Mouse (Mus musculus) forebrain, postnatal 0 days (tissue): ENCODE data around the gene Glud1. TPM values are rescaled to one million over a fixed set of nuclear protein-coding genes. Genes with fewer than 3 reads are reported as not detected.

Experiments
- ATAC-seq: fragments of 200-750 bp; cut with Nextera tagmentation; 2 replicates; pipeline ENCODE4 v1.8.0; 2017; ENCODE audit warnings: mild to moderate bottlenecking, moderate library complexity
- DNase-seq: peaks from one replicate; pipeline ENCODE4 v3.0.0-alpha.2; 2015
- H3K27ac ChIP-seq: fragments of 300-500 bp; sonication (generic); 2 replicates; pipeline ENCODE4 v1.5.1; 2014; ENCODE audit warnings: low read depth, mild to moderate bottlenecking, antibody characterized with exemption, low read length, moderate library complexity, mixed read lengths
- H3K27me3 ChIP-seq: fragments of 300-500 bp; sonication (generic); 2 replicates; pipeline ENCODE4 v1.6.1; 2014; ENCODE audit warnings: mild to moderate bottlenecking, low read length, mixed read lengths; ENCODE audit not compliant: insufficient read depth
- H3K36me3 ChIP-seq: fragments of 300-500 bp; sonication (generic); 2 replicates; pipeline ENCODE4 v1.6.1; 2014; ENCODE audit warnings: mild to moderate bottlenecking, moderate library complexity; ENCODE audit not compliant: insufficient read depth
- H3K4me1 ChIP-seq: fragments of 300-500 bp; sonication (generic); 2 replicates; pipeline ENCODE4 v1.6.1; 2014; ENCODE audit warnings: antibody characterized with exemption; ENCODE audit not compliant: insufficient read depth
- H3K4me2 ChIP-seq: fragments of 300-500 bp; sonication (generic); 2 replicates; pipeline ENCODE4 v1.6.1; 2014; ENCODE audit warnings: low read depth, mild to moderate bottlenecking, moderate library complexity
- H3K4me3 ChIP-seq: fragments of 300-500 bp; sonication (generic); 2 replicates; pipeline ENCODE4 v1.5.1; 2014; ENCODE audit warnings: low read depth, low read length, mixed read lengths
- H3K9ac ChIP-seq: fragments of 300-500 bp; sonication (generic); 2 replicates; pipeline ENCODE4 v1.6.1; 2014; ENCODE audit warnings: mild to moderate bottlenecking
- H3K9me3 ChIP-seq: fragments of 300-500 bp; sonication (generic); 2 replicates; pipeline ENCODE4 v1.6.1; 2016; ENCODE audit warnings: low read length
- CTCF ChIP-seq: sonication (generic); IDR thresholded peaks from 2 replicates; pipeline ENCODE4 v1.5.1; 2016; ENCODE audit warnings: antibody characterized with exemption, control low read depth, low read depth
- WGBS: fragments of 180-500 bp; shearing (Covaris S2); extraction: QIAGEN DNeasy Blood & Tissue Kit; methylation state at CpG from one replicate; pipeline ENCODE4 v1.1.7; 2014; 5-methylcytosine and 5-hydroxymethylcytosine counted together
- polyA plus RNA-seq: library from polyadenylated mRNA; unstranded; fragments of >200 nt; fragmentation: Nextera tagmentation; extraction: Ambion mirVana; gene quantifications from 2 replicates; pipeline ENCODE4 v1.2.1, GENCODE M21; 2015
- total RNA-seq: library from RNA; depleted of rRNA; stranded (reverse); fragments of >200 nt; gene quantifications from 2 replicates; pipeline ENCODE4 v1.2.3, GENCODE M21; 2014

The Glud1 gene
- total and polyA plus RNA-seq, 2 experiments from 2014 or later: 114 to 179 TPM

- Histone ChIP-seq H3K9me3 (no peaks in the 10 kb centered on the region), H3K9ac (no peak overlapping the region), H3K4me3 (no peak overlapping the region), H3K27me3 (no peaks in the 10 kb centered on the region), H3K27ac (no peak overlapping the region), H3K36me3 (no peaks in the 10 kb centered on the region), H3K4me1 (no peaks in the 10 kb centered on the region), H3K4me2 (no peak overlapping the region)
- 55% methylated on average over 2 of the region's 2 CpGs for whole genome bisulfite sequencing
- TF ChIP-seq CTCF: no peak
- DNase-seq (no peak), ATAC-seq (no peak)
These were observed 12.9 kb upstream of the Glud1 start for GRCm38 (mm10) chr14:34297634-34298033.

DNA sequence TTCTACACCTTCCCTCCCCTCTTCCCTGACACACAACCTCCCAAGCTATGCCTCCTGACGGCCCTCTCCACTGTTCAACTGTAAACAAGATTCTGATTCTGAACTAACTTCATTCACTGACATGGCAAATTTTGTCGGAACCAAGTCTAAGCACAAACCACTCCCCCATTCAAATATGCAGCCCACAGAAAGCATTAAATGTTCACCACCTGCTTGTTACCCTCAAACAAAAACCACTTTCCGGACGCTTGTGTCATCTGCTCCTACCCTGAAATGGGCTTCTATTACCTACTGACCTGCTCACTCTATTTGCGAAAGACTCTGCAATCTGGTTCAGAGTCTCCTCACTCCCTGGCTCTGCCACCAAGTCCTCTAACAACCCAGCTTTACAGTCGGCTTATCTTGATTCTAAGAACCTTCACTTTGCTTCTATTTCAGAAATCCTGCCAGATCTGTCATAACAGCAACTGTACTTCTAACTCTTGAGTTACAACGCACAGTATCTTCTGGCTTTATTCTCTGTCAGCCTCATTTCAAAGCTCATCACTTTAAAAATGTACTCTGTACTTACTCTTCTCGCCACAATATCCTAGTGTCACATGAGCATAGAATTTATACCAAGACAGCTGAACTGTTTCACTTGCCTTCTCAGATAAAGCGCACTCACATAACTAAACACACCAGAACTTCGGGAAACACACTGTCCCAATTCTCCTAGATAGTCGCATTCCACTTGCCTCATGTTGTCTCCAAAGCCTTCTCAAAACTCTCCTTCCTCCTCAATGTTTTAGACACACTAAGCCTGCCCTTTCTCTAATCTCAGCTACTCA is 11.4 kb upstream of the Glud1 start:
- peak; percentile 10 for DNase-seq
- Histone ChIP-seq H3K27ac (no peak overlapping the region), H3K9ac (no peak overlapping the region), H3K4me1 (no peaks in the 10 kb centered on the region), H3K4me3 (no peak overlapping the region), H3K4me2 (no peak overlapping the region), H3K36me3 (no peaks in the 10 kb centered on the region), H3K27me3 (no peaks in the 10 kb centered on the region), H3K9me3 (no peaks in the 10 kb centered on the region)
- no peak for TF ChIP-seq CTCF
- ATAC-seq: peak; percentile 72
- WGBS: 63% methylated on average over 11 of the region's 11 CpGs

- Histone ChIP-seq H3K4me1 (no peaks in the 10 kb centered on the region), H3K27ac (no peak overlapping the region), H3K27me3 (no peaks in the 10 kb centered on the region), H3K9me3 (no peaks in the 10 kb centered on the region), H3K36me3 (no peaks in the 10 kb centered on the region), H3K9ac (no peak overlapping the region), H3K4me2 (no peak overlapping the region), H3K4me3 (no peak overlapping the region)
- TF ChIP-seq CTCF: no peak
- 87% methylated on average over 5 of the region's 5 CpGs for WGBS
- DNase-seq (no peak), ATAC-seq (no peak)
These were observed 7.8 kb upstream of the Glud1 start for GRCm38 (mm10) chr14:34302681-34303242.

DNA sequence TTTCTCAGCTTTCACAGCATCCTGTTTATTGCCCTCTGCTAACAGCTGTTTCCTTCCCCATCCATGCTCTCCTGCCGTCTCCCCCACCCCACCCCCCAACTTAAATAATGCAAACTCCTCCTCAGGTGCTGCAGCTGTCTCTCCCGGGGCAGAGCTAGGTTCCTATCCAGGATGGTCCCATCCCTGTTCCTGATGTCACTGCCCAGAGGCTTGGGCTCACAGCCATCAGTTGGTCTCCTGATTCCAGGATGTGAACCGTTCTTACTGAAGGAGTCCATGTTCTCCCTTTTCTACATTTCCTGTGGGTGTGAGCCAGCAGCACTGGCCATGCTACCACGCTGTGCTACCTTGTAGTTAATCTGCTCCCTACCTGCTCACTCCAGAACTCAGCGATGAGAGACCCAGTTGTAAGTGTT is 7.3 kb upstream of the Glud1 start:
- H3K27me3 ChIP-seq: no peaks in the 10 kb centered on the region
- H3K27ac ChIP-seq: no peak overlapping the region
- no peak for TF ChIP-seq CTCF
- H3K9ac ChIP-seq: no peak overlapping the region
- DNase-seq: no peak
- H3K4me2 ChIP-seq: no peak overlapping the region
- no peaks in the 10 kb centered on the region for H3K36me3 ChIP-seq
- no peak for ATAC-seq
- H3K4me1 ChIP-seq: no peaks in the 10 kb centered on the region
- no peaks in the 10 kb centered on the region for H3K9me3 ChIP-seq
- 52% methylated on average over 5 of the region's 5 CpGs for WGBS
- H3K4me3 ChIP-seq: no peak overlapping the region

GRCm38 (mm10) chr14:34309266-34309665 is 1.3 kb upstream of the Glud1 start:
- H3K9ac ChIP-seq: no peak overlapping the region
- TF ChIP-seq CTCF: no peak
- H3K4me1 ChIP-seq: peaks cover 6% of the 10 kb centered on the region
- H3K36me3 ChIP-seq: no peaks in the 10 kb centered on the region
- H3K4me3 ChIP-seq: no peak overlapping the region
- ATAC-seq (no peak), DNase-seq (no peak)
- 89% methylated on average over 4 of the region's 4 CpGs for WGBS
- no peak overlapping the region for H3K27ac ChIP-seq
- H3K4me2 ChIP-seq: no peak overlapping the region
- no peaks in the 10 kb centered on the region for H3K9me3 ChIP-seq
- no peaks in the 10 kb centered on the region for H3K27me3 ChIP-seq

DNA sequence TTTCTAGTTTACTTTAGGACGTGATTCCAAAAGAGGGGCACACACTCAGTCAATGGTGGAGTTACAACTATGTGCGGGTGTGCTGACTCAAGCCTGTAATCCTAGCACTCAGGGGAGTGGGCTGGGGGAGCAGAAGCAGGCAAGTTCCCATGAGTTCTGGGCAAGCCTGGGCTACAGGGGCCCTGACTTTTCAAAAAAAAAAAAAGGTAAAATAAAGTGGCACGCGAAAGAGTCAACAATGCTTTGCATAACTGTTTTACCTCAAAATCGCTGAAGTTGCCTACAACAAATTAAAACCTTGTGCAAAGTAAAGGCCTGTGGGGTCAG is 657 bp upstream of the Glud1 start:
- Histone ChIP-seq H3K27ac (peak overlapping the region; percentile 93), H3K4me3 (peak overlapping the region; percentile 96), H3K36me3 (no peaks in the 10 kb centered on the region), H3K9ac (peak overlapping the region; percentile 96), H3K4me1 (peaks cover 6% of the 10 kb centered on the region), H3K27me3 (no peaks in the 10 kb centered on the region), H3K9me3 (no peaks in the 10 kb centered on the region), H3K4me2 (peak overlapping the region; percentile 68)
- DNase-seq (no peak), ATAC-seq (no peak)
- 14% methylated on average over 5 of the region's 5 CpGs for WGBS
- no peak for TF ChIP-seq CTCF

GRCm38 (mm10) chr14:34311021-34311631 is 599 bp downstream of the Glud1 start:
- Histone ChIP-seq H3K27ac (peak overlapping the region; percentile 93), H3K4me1 (peaks cover 8% of the 10 kb centered on the region), H3K9ac (peak overlapping the region; percentile 96), H3K4me2 (peak overlapping the region; percentile 68), H3K27me3 (no peaks in the 10 kb centered on the region), H3K36me3 (no peaks in the 10 kb centered on the region), H3K4me3 (peak overlapping the region; percentile 96), H3K9me3 (no peaks in the 10 kb centered on the region)
- DNase-seq (peak; percentile 52), ATAC-seq (peak; percentile 13)
- under 1% methylated on average over 47 of the region's 47 CpGs for WGBS
- TF ChIP-seq CTCF: no peak
